Mouse (Mus musculus): ENCODE measurements around the gene Fgd6. TPM values are rescaled to one million over a fixed set of nuclear protein-coding genes. Genes with fewer than 3 reads are reported as not detected.

Gene Fgd6
- polyA plus RNA-seq, 1 experiment from 2014 or later: 5.2 TPM

DNA sequence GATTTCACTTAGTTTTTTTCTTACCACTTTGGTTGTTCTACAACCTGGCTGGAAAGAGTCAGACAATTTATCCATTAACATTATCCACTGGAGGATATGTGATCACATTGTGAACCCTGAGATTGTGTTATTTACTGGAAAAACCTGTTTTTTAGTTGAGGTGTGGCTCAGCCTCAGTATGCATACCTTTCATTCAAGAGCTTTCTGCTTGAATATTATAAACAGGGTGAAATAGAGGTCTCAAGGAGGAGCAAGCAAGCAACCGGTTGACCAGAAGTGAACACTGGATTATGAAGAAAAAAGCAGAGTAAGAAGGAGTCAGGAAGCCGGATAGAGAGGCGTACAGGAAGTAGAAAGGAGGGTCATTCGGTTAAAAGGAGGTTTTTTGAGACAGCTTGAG lies 115.7 kb downstream of the Fgd6 start:
- Histone ChIP-seq H3K4me2 (replicated peaks) (no peak overlapping the region), H3K9ac (no peak overlapping the region), H3K36me3 (no peaks in the 10 kb centered on the region), H3K9me3 (replicated peaks) (no peaks in the 10 kb centered on the region), H3K27me3 (no peaks in the 10 kb centered on the region), H3K4me3 (no peak overlapping the region), H3K27ac (no peak overlapping the region), H3K4me1 (peaks cover 18% of the 10 kb centered on the region)
- ATAC-seq (ENCODE audit: low FRiP score): no peak
- 83% methylated on average over 4 of the region's 4 CpGs for WGBS

DNA sequence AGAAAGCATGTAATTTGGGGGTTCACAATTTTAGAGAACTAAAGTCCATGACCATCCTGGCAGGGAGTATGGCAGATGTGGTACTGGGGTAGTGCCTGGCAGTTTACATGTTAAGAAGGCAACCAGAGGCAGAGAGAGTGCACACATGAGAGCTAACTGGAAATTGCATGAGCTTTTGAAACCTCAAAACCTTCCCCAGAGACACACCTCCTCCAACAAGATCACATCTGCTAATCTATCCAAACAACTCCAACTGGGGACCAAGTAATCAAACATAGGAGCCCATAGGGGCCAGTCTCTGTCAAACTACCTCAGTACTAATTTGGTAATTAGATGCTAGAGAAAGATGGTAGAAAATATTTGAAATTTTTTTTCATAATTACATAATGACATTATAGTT lies 118.0 kb downstream of the Fgd6 start:
- H3K4me3 ChIP-seq: no peak overlapping the region
- peaks cover 12% of the 10 kb centered on the region for H3K36me3 ChIP-seq
- no peak overlapping the region for H3K9ac ChIP-seq
- no peaks in the 10 kb centered on the region for H3K9me3 ChIP-seq (replicated peaks)
- no peaks in the 10 kb centered on the region for H3K27me3 ChIP-seq
- H3K27ac ChIP-seq: no peak overlapping the region
- peaks cover 11% of the 10 kb centered on the region for H3K4me1 ChIP-seq
- no peak for ATAC-seq (ENCODE audit: low FRiP score)
- no peak overlapping the region for H3K4me2 ChIP-seq (replicated peaks)

DNA sequence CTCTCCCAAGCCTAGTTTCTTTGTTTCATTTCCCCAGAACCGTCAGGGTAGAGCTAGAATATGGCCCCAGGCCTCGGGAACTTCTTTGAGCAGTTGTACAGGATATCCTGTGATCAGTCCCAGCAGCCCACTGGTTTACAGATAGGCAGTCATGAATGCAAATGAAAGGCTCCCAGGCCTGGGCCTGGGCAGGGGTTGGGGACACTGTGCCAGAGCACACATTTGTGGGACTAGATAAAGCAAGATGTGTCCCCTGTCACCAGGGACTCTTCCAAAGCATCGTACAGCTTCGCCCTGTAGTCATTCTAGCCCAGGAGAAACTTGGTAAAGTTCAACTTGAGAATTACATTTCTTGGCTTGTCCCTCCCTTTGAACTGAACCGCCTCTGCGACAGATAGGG lies 123.2 kb downstream of the Fgd6 start:
- H3K36me3 ChIP-seq: peaks cover 38% of the 10 kb centered on the region
- no peak overlapping the region for H3K4me3 ChIP-seq
- no peak for ATAC-seq (ENCODE audit: low FRiP score)
- H3K9ac ChIP-seq: no peak overlapping the region
- no peak overlapping the region for H3K27ac ChIP-seq
- H3K9me3 ChIP-seq (replicated peaks): no peaks in the 10 kb centered on the region
- H3K4me1 ChIP-seq: no peaks in the 10 kb centered on the region
- no peaks in the 10 kb centered on the region for H3K27me3 ChIP-seq
- 93% methylated on average over 6 of the region's 6 CpGs for WGBS
- H3K4me2 ChIP-seq (replicated peaks): no peak overlapping the region

GRCm38 (mm10) chr10:94159406-94159805 lies 123.6 kb downstream of the Fgd6 start:
- H3K27ac ChIP-seq: no peak overlapping the region
- no peaks in the 10 kb centered on the region for H3K27me3 ChIP-seq
- H3K4me2 ChIP-seq (replicated peaks): no peak overlapping the region
- H3K9me3 ChIP-seq (replicated peaks): no peaks in the 10 kb centered on the region
- peaks cover 43% of the 10 kb centered on the region for H3K36me3 ChIP-seq
- H3K4me3 ChIP-seq: no peak overlapping the region
- H3K4me1 ChIP-seq: no peaks in the 10 kb centered on the region
- H3K9ac ChIP-seq: no peak overlapping the region
- ATAC-seq (ENCODE audit: low FRiP score): no peak
- 83% methylated on average over 4 of the region's 4 CpGs for WGBS

DNA sequence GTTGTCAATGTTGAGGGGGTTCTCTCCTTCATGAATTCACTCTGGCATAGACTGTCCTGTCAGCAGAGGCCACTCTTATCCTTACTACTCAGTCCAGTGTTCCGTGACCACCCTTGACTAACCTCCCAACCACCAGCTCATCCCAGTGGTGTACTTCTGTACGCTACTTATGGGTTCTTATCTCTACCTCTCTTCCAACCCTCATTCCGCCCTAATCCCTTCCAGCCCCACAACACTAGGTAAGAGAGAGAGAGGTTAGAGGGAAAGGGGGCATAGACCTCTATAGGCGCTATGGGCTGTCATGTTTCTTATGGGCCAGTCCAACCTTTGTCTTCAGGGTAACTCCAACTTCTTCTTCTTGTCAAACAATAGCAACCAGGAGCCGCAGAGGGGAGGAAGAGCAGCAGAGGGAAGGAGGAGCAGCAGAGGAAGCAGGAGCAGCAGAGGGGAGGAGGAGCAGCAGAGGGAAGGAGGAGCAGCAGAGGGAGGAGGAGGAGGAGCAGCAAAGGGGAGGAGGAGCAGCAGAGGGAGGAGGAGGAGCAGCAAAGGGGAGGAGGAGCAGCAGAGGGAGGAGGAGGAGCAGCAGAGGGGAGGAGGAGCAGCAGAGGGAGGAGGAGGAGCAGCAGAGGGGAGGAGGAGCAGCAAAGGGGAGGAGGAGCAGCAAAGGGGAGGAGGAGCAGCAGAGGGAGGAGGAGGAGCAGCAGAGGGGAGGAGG lies 125.4 kb downstream of the Fgd6 start:
- H3K4me2 ChIP-seq (replicated peaks): no peak overlapping the region
- 91% methylated on average over 5 of the region's 5 CpGs for WGBS
- H3K4me3 ChIP-seq: no peak overlapping the region
- ATAC-seq (ENCODE audit: low FRiP score): no peak
- no peaks in the 10 kb centered on the region for H3K4me1 ChIP-seq
- no peaks in the 10 kb centered on the region for H3K9me3 ChIP-seq (replicated peaks)
- H3K36me3 ChIP-seq: peaks cover 54% of the 10 kb centered on the region
- no peak overlapping the region for H3K27ac ChIP-seq
- H3K27me3 ChIP-seq: no peaks in the 10 kb centered on the region
- no peak overlapping the region for H3K9ac ChIP-seq

DNA sequence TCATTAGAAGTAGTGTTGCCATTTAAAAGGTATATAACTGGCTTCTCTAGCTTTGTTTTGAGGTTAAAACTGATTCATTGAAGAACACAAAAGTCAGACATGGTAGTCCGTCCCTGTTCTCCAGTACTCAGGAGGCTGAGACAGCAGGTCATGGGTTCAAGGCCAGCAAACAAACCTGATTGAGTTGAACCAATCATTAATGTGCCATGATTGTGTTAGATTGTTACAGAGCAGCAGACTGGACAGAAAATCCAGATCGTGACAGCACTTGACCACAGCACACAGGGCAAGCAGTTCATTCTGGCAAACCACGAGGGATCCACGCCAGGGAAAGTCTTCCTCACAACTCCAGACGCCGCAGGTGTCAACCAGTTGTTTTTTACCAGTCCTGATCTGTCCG lies 126.2 kb downstream of the Fgd6 start:
- Histone ChIP-seq H3K9ac (no peak overlapping the region), H3K27me3 (no peaks in the 10 kb centered on the region), H3K4me2 (replicated peaks) (no peak overlapping the region), H3K4me1 (no peaks in the 10 kb centered on the region), H3K36me3 (peaks cover 59% of the 10 kb centered on the region), H3K4me3 (no peak overlapping the region), H3K27ac (no peak overlapping the region), H3K9me3 (replicated peaks) (no peaks in the 10 kb centered on the region)
- no peak for ATAC-seq (ENCODE audit: low FRiP score)
- 94% methylated on average over 7 of the region's 7 CpGs for WGBS

DNA sequence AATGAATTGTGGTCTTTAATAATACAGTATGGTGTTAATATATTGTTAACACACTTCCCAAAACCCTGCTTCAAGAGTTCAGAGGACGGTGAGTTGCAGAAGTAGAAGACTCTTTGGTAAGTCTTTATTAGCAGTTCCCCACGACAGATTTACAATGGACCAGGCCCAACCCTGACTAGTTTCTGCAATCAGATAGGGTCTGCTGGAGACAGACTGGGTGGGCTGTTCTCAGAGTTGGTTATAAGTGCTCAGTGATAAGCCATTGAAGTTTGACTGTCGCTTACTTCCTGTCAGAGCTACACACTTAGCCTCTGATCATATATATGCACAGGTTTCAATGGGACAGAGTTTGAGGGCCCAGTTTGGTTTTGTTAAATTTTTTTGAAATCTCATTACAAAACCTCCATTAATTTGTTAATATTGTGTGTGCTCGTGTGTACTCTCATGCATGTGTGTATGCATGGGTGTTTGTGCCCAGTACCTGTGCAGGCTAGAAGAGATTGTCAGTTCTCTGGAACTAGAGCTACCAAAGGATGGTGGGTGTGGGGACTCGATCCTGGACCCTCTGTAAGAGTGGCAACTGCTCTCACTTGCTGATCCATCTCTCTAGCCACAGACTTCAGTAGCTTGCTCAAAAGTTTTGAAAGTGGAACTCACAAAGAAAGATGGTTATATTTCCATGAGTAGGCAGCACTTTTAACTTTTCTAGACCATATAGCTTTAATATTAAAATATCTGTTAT lies 128.5 kb downstream of the Fgd6 start:
- no peak for ATAC-seq (ENCODE audit: low FRiP score)
- Histone ChIP-seq H3K27ac (no peak overlapping the region), H3K4me1 (no peaks in the 10 kb centered on the region), H3K9ac (no peak overlapping the region), H3K27me3 (no peaks in the 10 kb centered on the region), H3K9me3 (replicated peaks) (no peaks in the 10 kb centered on the region), H3K4me2 (replicated peaks) (no peak overlapping the region), H3K36me3 (peaks cover 63% of the 10 kb centered on the region), H3K4me3 (no peak overlapping the region)
- WGBS: 84% methylated on average over 5 of the region's 5 CpGs

DNA sequence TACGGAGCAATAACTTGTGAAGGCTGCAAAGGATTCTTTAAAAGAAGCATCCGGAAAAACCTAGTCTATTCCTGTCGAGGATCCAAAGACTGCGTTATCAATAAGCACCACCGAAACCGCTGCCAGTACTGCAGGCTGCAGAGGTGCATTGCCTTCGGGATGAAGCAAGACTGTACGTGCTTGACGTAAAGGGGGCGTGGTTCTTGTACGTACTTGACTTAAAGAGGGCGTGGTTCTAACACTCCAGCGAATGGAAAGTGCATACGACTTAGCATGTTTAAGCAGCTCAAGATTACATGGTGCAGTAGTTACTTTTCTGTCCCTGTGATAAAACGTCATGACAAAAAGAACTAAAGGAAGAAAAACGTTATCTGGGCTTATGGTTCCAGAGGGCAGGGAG lies 129.6 kb downstream of the Fgd6 start:
- ATAC-seq (ENCODE audit: low FRiP score): no peak
- WGBS: 93% methylated on average over 16 of the region's 16 CpGs

GRCm38 (mm10) chr10:94167051-94167750 lies 131.4 kb downstream of the Fgd6 start:
- H3K4me3 ChIP-seq: no peak overlapping the region
- no peaks in the 10 kb centered on the region for H3K27me3 ChIP-seq
- H3K9ac ChIP-seq: no peak overlapping the region
- ATAC-seq (ENCODE audit: low FRiP score): peak; percentile 11; the same call in 1 of the 2 replicates
- H3K4me2 ChIP-seq (replicated peaks): no peak overlapping the region
- H3K4me1 ChIP-seq: peaks cover 9% of the 10 kb centered on the region
- no peak overlapping the region for H3K27ac ChIP-seq
- WGBS: 49% methylated on average over 11 of the region's 11 CpGs
- H3K36me3 ChIP-seq: peaks cover 70% of the 10 kb centered on the region
- peaks cover 4% of the 10 kb centered on the region; the same call in 1 of the 2 replicates for H3K9me3 ChIP-seq (replicated peaks)

More for the DNA sequence above, 129.6 kb downstream of the Fgd6 start:
- H3K4me2 ChIP-seq (replicated peaks): no peak overlapping the region
- H3K4me1 ChIP-seq: no peaks in the 10 kb centered on the region
- H3K9me3 ChIP-seq (replicated peaks): peaks cover 4% of the 10 kb centered on the region; the same call in 1 of the 2 replicates
- no peaks in the 10 kb centered on the region for H3K27me3 ChIP-seq
- no peak overlapping the region for H3K9ac ChIP-seq
- H3K36me3 ChIP-seq: peaks cover 67% of the 10 kb centered on the region
- no peak overlapping the region for H3K4me3 ChIP-seq
- H3K27ac ChIP-seq: no peak overlapping the region

DNA sequence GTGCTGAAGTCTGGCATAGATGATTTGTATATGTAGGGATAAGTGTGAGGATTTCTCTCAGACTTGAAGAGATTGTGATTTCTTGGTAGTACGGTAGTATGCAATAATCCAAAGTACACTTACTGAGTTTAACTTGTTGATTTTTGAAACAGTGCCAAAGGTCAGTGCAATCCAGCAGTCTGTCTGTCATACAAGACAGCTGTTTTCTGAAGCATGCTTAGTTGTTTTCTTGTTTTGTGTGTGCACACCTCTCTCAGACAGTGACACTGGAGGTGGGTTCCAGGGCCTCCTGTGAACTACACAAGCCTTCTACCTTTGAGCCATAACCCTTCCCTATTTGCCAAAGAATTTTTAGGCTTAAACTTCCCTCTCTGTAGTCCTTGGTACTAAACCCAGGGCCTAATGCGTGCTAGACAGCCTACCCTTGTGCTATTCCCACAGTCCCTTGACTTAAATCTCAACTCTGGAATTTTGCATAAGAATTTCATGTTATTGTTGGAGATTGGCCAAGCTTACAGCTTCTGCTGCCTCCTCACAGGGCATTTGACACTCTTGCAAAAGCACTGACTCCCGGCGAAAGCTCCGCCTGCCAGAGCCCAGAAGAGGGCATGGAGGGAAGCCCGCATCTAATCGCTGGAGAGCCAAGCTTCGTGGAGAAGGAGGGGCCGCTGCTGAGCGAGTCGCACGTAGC lies 135.8 kb downstream of the Fgd6 start:
- Histone ChIP-seq H3K4me3 (no peak overlapping the region), H3K9me3 (replicated peaks) (peaks cover 4% of the 10 kb centered on the region; the same call in 1 of the 2 replicates), H3K4me1 (peaks cover 22% of the 10 kb centered on the region), H3K36me3 (peaks cover 62% of the 10 kb centered on the region), H3K9ac (no peak overlapping the region), H3K27ac (peak overlapping the region; percentile 5; the same call in 1 of the 2 replicates), H3K4me2 (replicated peaks) (peak overlapping the region; percentile 11; the same call in 1 of the 2 replicates), H3K27me3 (no peaks in the 10 kb centered on the region)
- WGBS: 29% methylated on average over 12 of the region's 12 CpGs
- no peak for ATAC-seq (ENCODE audit: low FRiP score)

DNA sequence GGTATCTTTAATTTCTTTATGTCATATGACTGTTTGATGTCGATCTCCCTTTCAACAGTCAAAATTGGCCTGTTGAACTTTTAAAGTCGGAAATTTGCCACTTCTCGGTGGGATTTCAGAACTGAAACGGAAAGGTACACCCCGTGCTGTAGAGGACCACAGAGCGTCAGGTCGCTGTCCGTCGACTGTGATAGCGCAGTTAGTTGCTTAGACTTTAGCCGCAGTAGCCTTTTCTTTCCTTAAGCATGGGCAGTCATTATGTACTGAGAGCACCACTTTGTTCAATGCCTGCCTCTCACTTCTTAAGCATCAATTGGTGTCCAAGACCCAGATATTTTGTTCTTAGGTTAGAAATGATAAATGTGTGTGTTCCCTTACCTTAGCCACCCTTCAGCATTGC lies 136.3 kb downstream of the Fgd6 start:
- 54% methylated on average over 11 of the region's 11 CpGs for WGBS
- H3K4me3 ChIP-seq: no peak overlapping the region
- H3K36me3 ChIP-seq: peaks cover 57% of the 10 kb centered on the region
- no peak overlapping the region for H3K9ac ChIP-seq
- peaks cover 22% of the 10 kb centered on the region for H3K4me1 ChIP-seq
- 0 out of 2 replicates have a peak overlapping the region, but pooled peaks have one; percentile 8 for H3K27ac ChIP-seq
- no peaks in the 10 kb centered on the region for H3K27me3 ChIP-seq
- H3K4me2 ChIP-seq (replicated peaks): peak overlapping the region; percentile 11; the same call in 1 of the 2 replicates
- peaks cover 4% of the 10 kb centered on the region; the same call in 1 of the 2 replicates for H3K9me3 ChIP-seq (replicated peaks)
- ATAC-seq (ENCODE audit: low FRiP score): no peak

GRCm38 (mm10) chr10:94172706-94173105 lies 136.9 kb downstream of the Fgd6 start:
- H3K9me3 ChIP-seq (replicated peaks): peaks cover 4% of the 10 kb centered on the region; the same call in 1 of the 2 replicates
- 25% methylated on average over 6 of the region's 6 CpGs for WGBS
- no peaks in the 10 kb centered on the region for H3K27me3 ChIP-seq
- no peak overlapping the region for H3K4me2 ChIP-seq (replicated peaks)
- H3K9ac ChIP-seq: no peak overlapping the region
- H3K4me1 ChIP-seq: peaks cover 22% of the 10 kb centered on the region
- no peak overlapping the region for H3K27ac ChIP-seq
- H3K4me3 ChIP-seq: no peak overlapping the region
- ATAC-seq (ENCODE audit: low FRiP score): 0 out of 2 replicates have a peak, but pooled peaks have one; percentile 64
- peaks cover 52% of the 10 kb centered on the region for H3K36me3 ChIP-seq

Data from hindbrain, embryonic 12.5 days (tissue).